Mouse (Mus musculus) midbrain, embryonic 16.5 days (tissue): ENCODE results near the gene Necap2. TPM values are rescaled to one million over a fixed set of nuclear protein-coding genes. Genes with fewer than 3 reads are reported as not detected.

Experiments
- ATAC-seq: fragments of 200-750 bp; cut with Nextera tagmentation; 2 replicates; pipeline ENCODE4 v1.8.0; 2017; ENCODE audit warnings: moderate TSS enrichment
- H3K27ac ChIP-seq: fragments of 300-500 bp; sonication (generic); 2 replicates; pipeline ENCODE4 v1.5.1; 2014; ENCODE audit warnings: mild to moderate bottlenecking, low read length, mixed read lengths
- H3K27me3 ChIP-seq: fragments of 300-500 bp; sonication (generic); 2 replicates; pipeline ENCODE4 v1.6.1; 2014; ENCODE audit warnings: low read depth, low read length, mixed read lengths; ENCODE audit not compliant: control insufficient read depth, insufficient read depth
- H3K36me3 ChIP-seq: fragments of 300-500 bp; sonication (generic); 2 replicates; pipeline ENCODE4 v1.6.1; 2014; ENCODE audit warnings: mild to moderate bottlenecking, low read length, moderate library complexity, mixed read lengths; ENCODE audit not compliant: control insufficient read depth, insufficient read depth
- H3K4me1 ChIP-seq: fragments of 300-500 bp; sonication (generic); 2 replicates; pipeline ENCODE4 v1.6.1; 2014; ENCODE audit warnings: mild to moderate bottlenecking, low read length, mixed read lengths; ENCODE audit not compliant: control insufficient read depth, insufficient read depth
- H3K4me2 ChIP-seq: fragments of 300-500 bp; sonication (generic); 2 replicates; pipeline ENCODE4 v1.6.1; 2014; ENCODE audit warnings: mild to moderate bottlenecking, low read length, mixed read lengths
- H3K4me3 ChIP-seq: fragments of 300-500 bp; sonication (generic); 2 replicates; pipeline ENCODE4 v1.5.1; 2014; ENCODE audit warnings: low read depth, mild to moderate bottlenecking, low read length, moderate library complexity, mixed read lengths
- H3K9ac ChIP-seq: fragments of 300-500 bp; sonication (generic); 2 replicates; pipeline ENCODE4 v1.6.1; 2014; ENCODE audit warnings: low read depth, low read length, mixed read lengths
- H3K9me3 ChIP-seq: fragments of 300-500 bp; sonication (generic); replicated peaks from 2 replicates; pipeline ENCODE4 v1.6.1; 2014; ENCODE audit warnings: mild to moderate bottlenecking, low read length, mixed read lengths; ENCODE audit not compliant: control insufficient read depth, poor library complexity, severe bottlenecking
- WGBS: fragments of 180-500 bp; shearing (Covaris S2); extraction: QIAGEN DNeasy Blood & Tissue Kit; methylation state at CpG from one replicate; pipeline ENCODE4 v1.1.7; 2014; 5-methylcytosine and 5-hydroxymethylcytosine counted together
- polyA plus RNA-seq: library from polyadenylated mRNA; unstranded; fragments of >200 nt; fragmentation: Nextera tagmentation; extraction: Ambion mirVana; gene quantifications from 2 replicates; pipeline ENCODE4 v1.2.1, GENCODE M21; 2015

The Necap2 gene
- 52.5 and 55.9 TPM in 2 replicates for polyA plus RNA-seq

DNA sequence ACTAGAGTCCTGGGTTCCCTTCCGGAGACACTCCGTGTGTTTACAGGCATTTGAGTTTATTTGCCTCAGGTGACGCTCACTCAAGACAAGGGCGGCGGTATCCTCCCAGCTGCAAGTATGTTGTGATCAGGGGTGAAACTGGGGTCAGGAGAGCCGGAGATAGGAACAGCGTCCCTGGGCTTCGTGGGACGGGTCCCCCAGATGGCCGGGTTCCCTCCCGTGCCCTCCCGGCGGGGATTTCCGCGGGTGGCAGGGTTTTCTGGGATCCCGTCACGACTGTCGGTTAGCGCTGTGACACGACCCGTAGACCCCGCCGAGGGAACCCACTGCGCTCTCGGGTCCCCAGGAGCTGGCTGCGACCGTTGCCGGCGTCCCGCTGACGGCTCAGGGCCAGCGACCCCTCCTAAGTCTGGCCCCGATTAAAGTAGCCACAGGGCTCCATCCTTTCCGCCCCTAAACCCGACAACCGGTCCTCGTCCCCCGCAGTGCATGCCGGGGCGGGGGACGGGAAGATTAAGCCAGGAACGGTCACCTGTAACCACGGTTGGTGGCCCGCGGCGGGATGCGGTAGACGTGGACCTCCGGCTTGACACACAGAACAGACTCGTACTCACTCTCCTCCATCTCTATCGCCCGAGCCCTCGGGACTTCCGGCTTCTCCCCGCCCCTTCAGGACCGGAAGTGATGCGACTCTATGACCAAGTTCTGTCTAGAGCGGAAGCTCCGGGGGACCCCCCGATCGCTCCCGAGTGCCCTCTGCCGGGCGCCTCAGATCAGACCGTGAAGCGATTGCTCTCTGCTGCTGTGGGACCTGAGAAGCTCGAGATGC lies at the start of gene Necap2:
TSS of gene Necap2 (minus strand) at position 677 of the 829 bp plus-strand sequence.
- Histone ChIP-seq H3K4me1 (peaks cover 17% of the 10 kb centered on the region), H3K4me3 (peak within 1 kb of the TSS; percentile 99), H3K4me2 (peak within 1 kb of the TSS; percentile 91), H3K27ac (peak within 1 kb of the TSS; percentile 83), H3K9ac (peak within 1 kb of the TSS; percentile 97), H3K9me3 (no peaks in the 10 kb centered on the region), H3K27me3 (no peaks in the 10 kb centered on the region), H3K36me3 (0 out of 2 replicates have a peak, but pooled peaks cover 2% of the 10 kb centered on the region)
- peak; percentile 95 for ATAC-seq
- under 1% methylated on average over 67 of the region's 67 CpGs for WGBS

GRCm38 (mm10) chr4:141123065-141123464 lies 44.9 kb upstream of the Necap2 start:
- Histone ChIP-seq H3K4me3 (no peak overlapping the region), H3K4me2 (no peak overlapping the region), H3K9me3 (0 out of 2 replicates have a peak, but pooled peaks cover 3% of the 10 kb centered on the region), H3K27me3 (no peaks in the 10 kb centered on the region), H3K36me3 (0 out of 2 replicates have a peak, but pooled peaks cover 2% of the 10 kb centered on the region), H3K4me1 (peaks cover 12% of the 10 kb centered on the region), H3K9ac (no peak overlapping the region), H3K27ac (no peak overlapping the region)
- ATAC-seq: no peak
- 48% methylated on average over 1 of the region's 1 CpGs for WGBS

GRCm38 (mm10) chr4:141122663-141123062 lies 44.5 kb upstream of the Necap2 start:
- Histone ChIP-seq H3K4me3 (no peak overlapping the region), H3K27me3 (no peaks in the 10 kb centered on the region), H3K9me3 (0 out of 2 replicates have a peak, but pooled peaks cover 3% of the 10 kb centered on the region), H3K36me3 (0 out of 2 replicates have a peak, but pooled peaks cover 2% of the 10 kb centered on the region), H3K9ac (no peak overlapping the region), H3K4me2 (no peak overlapping the region), H3K4me1 (peaks cover 12% of the 10 kb centered on the region), H3K27ac (no peak overlapping the region)
- ATAC-seq: no peak
- 83% methylated on average over 7 of the region's 7 CpGs for WGBS

GRCm38 (mm10) chr4:141120700-141121099 lies 42.5 kb upstream of the Necap2 start:
- H3K36me3 ChIP-seq: peaks cover 1% of the 10 kb centered on the region; the same call in 1 of the 2 replicates

GRCm38 (mm10) chr4:141118691-141119090 lies 40.5 kb upstream of the Necap2 start:
- Histone ChIP-seq H3K9ac (no peak overlapping the region), H3K4me1 (peaks cover 12% of the 10 kb centered on the region), H3K27me3 (no peaks in the 10 kb centered on the region), H3K9me3 (no peaks in the 10 kb centered on the region), H3K4me3 (no peak overlapping the region), H3K27ac (no peak overlapping the region), H3K36me3 (peaks cover 11% of the 10 kb centered on the region), H3K4me2 (no peak overlapping the region)
- no peak for ATAC-seq
- 48% methylated on average over 4 of the region's 4 CpGs for WGBS

More at GRCm38 (mm10) chr4:141120700-141121099, 42.5 kb upstream of the Necap2 start:
- WGBS: 22% methylated on average over 11 of the region's 11 CpGs
- 0 out of 2 replicates have a peak overlapping the region, but pooled peaks have one; percentile 1 for H3K4me2 ChIP-seq
- no peak overlapping the region for H3K9ac ChIP-seq
- no peaks in the 10 kb centered on the region for H3K9me3 ChIP-seq
- peak; percentile 63 for ATAC-seq
- H3K4me1 ChIP-seq: peaks cover 12% of the 10 kb centered on the region
- H3K4me3 ChIP-seq: no peak overlapping the region
- H3K27ac ChIP-seq: no peak overlapping the region
- no peaks in the 10 kb centered on the region for H3K27me3 ChIP-seq

DNA sequence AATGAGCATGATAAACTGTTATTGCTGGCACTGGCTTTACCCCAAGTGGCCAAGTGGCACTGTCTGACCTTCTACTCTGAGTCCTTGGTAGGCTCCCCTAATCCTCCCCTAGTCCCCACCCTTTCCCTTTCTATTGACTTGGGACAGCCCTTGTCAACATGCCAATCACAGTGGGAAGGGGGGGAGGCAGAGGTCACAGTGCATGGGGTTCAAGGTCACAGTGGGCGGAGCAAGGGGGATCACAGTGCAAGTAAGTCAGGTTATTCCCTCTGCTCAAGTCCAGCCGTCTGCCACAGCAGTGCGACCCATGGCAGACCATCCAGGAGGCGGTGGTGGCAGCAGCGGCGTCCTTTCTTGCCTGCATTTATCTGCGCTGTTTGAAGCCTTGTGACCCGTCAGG lies 37.2 kb upstream of the Necap2 start:
- no peak overlapping the region for H3K9ac ChIP-seq
- no peak for ATAC-seq
- 53% methylated on average over 8 of the region's 8 CpGs for WGBS

GRCm38 (mm10) chr4:141114521-141114981 lies 36.4 kb upstream of the Necap2 start:
- Histone ChIP-seq H3K27me3 (no peaks in the 10 kb centered on the region), H3K4me1 (peaks cover 2% of the 10 kb centered on the region; the same call in 1 of the 2 replicates), H3K4me3 (no peak overlapping the region), H3K4me2 (no peak overlapping the region), H3K27ac (peak overlapping the region; percentile 50), H3K9me3 (0 out of 2 replicates have a peak, but pooled peaks cover 2% of the 10 kb centered on the region), H3K9ac (no peak overlapping the region), H3K36me3 (peaks cover 19% of the 10 kb centered on the region)
- ATAC-seq: peak; percentile 37
- 73% methylated on average over 6 of the region's 6 CpGs for WGBS

More for the DNA sequence above, 37.2 kb upstream of the Necap2 start:
- Histone ChIP-seq H3K4me2 (no peak overlapping the region), H3K27me3 (no peaks in the 10 kb centered on the region), H3K27ac (no peak overlapping the region), H3K4me1 (peaks cover 5% of the 10 kb centered on the region), H3K9me3 (0 out of 2 replicates have a peak, but pooled peaks cover under 1% of the 10 kb centered on the region), H3K36me3 (peaks cover 19% of the 10 kb centered on the region), H3K4me3 (no peak overlapping the region)

GRCm38 (mm10) chr4:141113831-141114230 lies 35.7 kb upstream of the Necap2 start:
- Histone ChIP-seq H3K4me2 (no peak overlapping the region), H3K4me3 (no peak overlapping the region), H3K27ac (peak overlapping the region; percentile 50), H3K9me3 (0 out of 2 replicates have a peak, but pooled peaks cover 2% of the 10 kb centered on the region), H3K36me3 (peaks cover 19% of the 10 kb centered on the region), H3K27me3 (no peaks in the 10 kb centered on the region), H3K4me1 (no peaks in the 10 kb centered on the region), H3K9ac (no peak overlapping the region)
- ATAC-seq: peak; percentile 3; the same call in 1 of the 2 replicates
- WGBS: 72% methylated on average over 7 of the region's 7 CpGs
